Mouse (Mus musculus): ENCODE data around the gene Txlna. TPM values are rescaled to one million over a fixed set of nuclear protein-coding genes. Genes with fewer than 3 reads are reported as not detected.

Txlna gene
- total and polyA plus RNA-seq, 3 experiments: 68.9 to 69.5 TPM; not detected in 1

- Histone ChIP-seq H3K36me3 (ENCODE audit: control insufficient read depth in 1 of 2, insufficient read depth in 2 of 2, low read length in 2 of 2) (no peaks in the 10 kb centered on the region), H3K27me3 (ENCODE audit: control insufficient read depth in 1 of 2, insufficient read depth in 2 of 2, low read length in 2 of 2) (no peaks in the 10 kb centered on the region), H3K4me3 (ENCODE audit: control insufficient read depth in 1 of 2, insufficient read depth in 1 of 2, low read depth in 2 of 2, low read length in 2 of 2) (0 out of 4 replicates have a peak overlapping the region, but pooled peaks of 1 of the 2 experiments have one; percentile 64), H3K27ac (ENCODE audit: control insufficient read depth, low read depth, low read length) (no peak overlapping the region), H3K4me1 (ENCODE audit: control insufficient read depth in 1 of 2, insufficient read depth in 2 of 2, low read length in 2 of 2) (0 out of 4 replicates have a peak, but pooled peaks cover 0 to 6% of the 10 kb centered on the region in 2 experiments), H3K79me2 (ENCODE audit: control insufficient read depth, insufficient read depth, low read length, poor library complexity) (no peaks in the 10 kb centered on the region; the same call in 1 of the 2 replicates), H3K9ac (ENCODE audit: control insufficient read depth, low read depth, low read length, poor library complexity, severe bottlenecking) (peak overlapping the region; percentile 64), H3K9me3 (replicated peaks; ENCODE audit: insufficient read depth, low read length) (no peaks in the 10 kb centered on the region)
- TF ChIP-seq USF1 (IDR thresholded peaks at IDR 0.05; ENCODE audit: low read depth, low read length) (no peak), TAL1 (IDR thresholded peaks at IDR 0.05; ENCODE audit: low read length) (no peak), MYB (IDR thresholded peaks at IDR 0.05; ENCODE audit: low read depth, low read length) (no peak), ZKSCAN1 (IDR thresholded peaks at IDR 0.05; ENCODE audit: low read depth, low read length) (no peak), MAZ (IDR thresholded peaks at IDR 0.05; ENCODE audit: low read depth, low read length) (no peak), GATA1 (IDR thresholded peaks at IDR 0.05; ENCODE audit: low read depth, low read length) (no peak), NRF1 (IDR thresholded peaks at IDR 0.05; ENCODE audit: insufficient read depth, low read depth, low read length, poor library complexity, severe bottlenecking) (no peak), SIN3A (IDR thresholded peaks at IDR 0.05; ENCODE audit: low read length) (no peak), E2F4 (IDR thresholded peaks at IDR 0.05; ENCODE audit: borderline replicate concordance, low read depth, low read length) (no peak), SMC3 (IDR thresholded peaks at IDR 0.05; ENCODE audit: low read depth, low read length) (no peak)
- DNase-seq (ENCODE audit: low read depth, low spot score): no peak
Observed at GRCm38 (mm10) chr4:129584370-129584769, 56.5 kb downstream of the Txlna start.

- Histone ChIP-seq H3K4me3 (ENCODE audit: control insufficient read depth in 1 of 2, insufficient read depth in 1 of 2, low read depth in 2 of 2, low read length in 2 of 2) (no peak overlapping the region), H3K9ac (ENCODE audit: control insufficient read depth, low read depth, low read length, poor library complexity, severe bottlenecking) (no peak overlapping the region), H3K79me2 (ENCODE audit: control insufficient read depth, insufficient read depth, low read length, poor library complexity) (no peaks in the 10 kb centered on the region; the same call in 1 of the 2 replicates), H3K27ac (ENCODE audit: control insufficient read depth, low read depth, low read length) (no peak overlapping the region), H3K4me1 (ENCODE audit: control insufficient read depth in 1 of 2, insufficient read depth in 2 of 2, low read length in 2 of 2) (peaks cover 0 to 13% of the 10 kb centered on the region in 2 experiments; a peak in 1 of 4 replicates), H3K9me3 (replicated peaks; ENCODE audit: insufficient read depth, low read length) (no peaks in the 10 kb centered on the region), H3K36me3 (ENCODE audit: control insufficient read depth in 1 of 2, insufficient read depth in 2 of 2, low read length in 2 of 2) (no peaks in the 10 kb centered on the region), H3K27me3 (ENCODE audit: control insufficient read depth in 1 of 2, insufficient read depth in 2 of 2, low read length in 2 of 2) (no peaks in the 10 kb centered on the region)
- peak; percentile 76 for DNase-seq (ENCODE audit: low read depth, low spot score)
- TF ChIP-seq SMC3 (IDR thresholded peaks at IDR 0.05; ENCODE audit: low read depth, low read length) (peak; percentile 32; the same call in 1 of the 2 replicates), CTCF (IDR thresholded peaks at IDR 0.05 in 2 of 3, conservative IDR thresholded peaks at IDR 0.05 in 1 of 3; ENCODE audit: control insufficient read depth in 1 of 3, insufficient read depth in 1 of 3, low read depth in 2 of 3, low read length in 3 of 3, poor library complexity in 1 of 3, severe bottlenecking in 1 of 3) (peak; percentile 30 to 62 (median 39)), RAD21 (IDR thresholded peaks at IDR 0.05; ENCODE audit: low read depth, low read length) (peak; percentile 15; the same call in 1 of the 2 replicates), HCFC1 (IDR thresholded peaks at IDR 0.05; ENCODE audit: low read depth, low read length) (no peak), CHD1 (IDR thresholded peaks at IDR 0.05; ENCODE audit: low read depth, low read length) (no peak), ZC3H11A (IDR thresholded peaks at IDR 0.05; ENCODE audit: low read depth, low read length) (no peak), GATA1 (IDR thresholded peaks at IDR 0.05; ENCODE audit: low read depth, low read length) (peak; percentile 39), CHD2 (IDR thresholded peaks at IDR 0.05; ENCODE audit: low read length) (no peak), MYC (IDR thresholded peaks at IDR 0.05; ENCODE audit: low read depth, low read length) (peak; percentile 74; the same call in 1 of the 2 replicates)
Observed at GRCm38 (mm10) chr4:129582251-129582650, 58.6 kb downstream of the Txlna start.

Measured in MEL (cell line).